Mouse (Mus musculus) kidney, postnatal 25 days (tissue): ENCODE measurements around the gene Ttc26.

Source experiments
- DNase-seq, 2 experiments: peaks; one replicate each; pipeline ENCODE4 v3.0.0; 2021; ENCODE audit warnings: mixed read lengths in 2 of 2

The Ttc26 gene

DNA sequence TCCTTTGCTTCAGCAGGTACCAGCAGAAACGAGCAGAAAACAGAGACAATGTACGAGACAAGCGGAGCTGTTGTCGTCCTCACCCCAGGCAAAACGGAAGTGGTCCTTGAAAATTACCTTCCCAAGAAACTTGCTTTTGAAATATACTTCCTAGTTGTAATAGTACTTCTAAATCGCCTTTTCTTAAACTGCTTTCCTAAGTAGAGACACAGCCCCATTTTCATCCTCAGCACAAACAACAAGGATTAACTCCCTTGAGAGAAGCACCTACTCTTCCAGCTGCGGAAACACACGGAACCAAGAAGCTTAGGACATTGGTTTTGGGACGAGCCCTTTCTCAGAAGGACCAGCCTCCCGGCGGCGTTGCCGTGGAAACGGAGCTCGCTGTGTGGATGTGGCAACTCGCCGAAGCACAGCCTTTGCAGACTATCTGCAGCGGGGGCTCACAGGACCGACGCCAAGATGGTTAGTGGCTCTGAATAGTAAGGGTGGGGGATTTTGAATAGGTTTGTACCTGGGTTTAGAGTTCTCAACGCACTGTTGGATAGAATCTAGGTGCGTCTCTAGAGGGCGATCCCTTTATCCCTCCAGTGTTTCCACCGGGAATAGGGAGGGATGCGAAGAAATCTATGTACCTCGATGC, at the start of gene Ttc26:
Gene Ttc26, plus strand, starts transcription at position 341 of the 643 bp plus-strand sequence.
- DNase-seq = peak; percentile 89

DNA sequence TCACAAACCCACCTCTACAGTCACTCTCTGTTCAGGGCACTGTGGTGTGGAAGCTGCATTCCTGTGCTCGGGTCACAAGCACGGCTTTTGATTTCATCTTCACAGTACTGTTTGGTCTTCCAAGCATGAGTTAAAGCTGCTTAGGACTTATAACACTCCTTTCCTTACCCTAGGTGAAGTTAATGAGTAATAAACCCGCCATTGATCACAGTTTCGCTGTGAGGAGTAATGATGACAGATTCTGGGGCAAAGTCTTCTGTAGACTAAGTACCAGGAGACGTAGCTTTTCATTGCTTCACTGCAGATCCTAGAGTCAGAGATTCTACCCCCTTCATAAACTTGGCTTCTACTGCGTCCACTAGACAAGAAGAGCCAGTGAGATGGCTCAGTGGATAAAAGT, 46.0 kb upstream of the Ttc26 start:
- no peak for DNase-seq

DNA sequence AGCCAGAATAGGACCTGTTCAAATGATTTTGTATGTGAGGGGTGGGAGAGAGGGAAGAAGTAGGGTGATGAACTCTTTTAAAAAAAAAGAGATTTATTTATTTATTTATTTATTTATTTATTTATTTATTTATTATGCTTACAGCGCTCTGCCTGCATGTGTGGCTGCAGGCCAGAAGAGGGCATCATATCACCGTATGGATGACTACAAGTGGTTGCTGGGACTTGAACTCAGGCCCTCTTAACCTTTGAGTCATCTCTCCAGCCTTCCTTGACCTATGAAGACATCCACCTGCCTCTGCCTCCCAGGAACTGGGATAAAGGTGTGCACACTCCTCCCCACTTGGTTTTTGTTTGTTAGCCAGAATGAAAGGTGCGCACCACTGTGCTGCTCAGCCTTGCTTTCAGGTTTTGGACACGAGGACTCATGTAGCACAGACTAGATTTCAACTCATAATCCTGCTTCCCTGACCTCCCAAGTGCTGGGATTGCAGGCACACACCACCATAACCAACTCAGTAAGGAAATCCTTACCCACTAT, 44.0 kb upstream of the Ttc26 start:
- peak in 1 of 2 experiments; percentile 8 for DNase-seq

DNA sequence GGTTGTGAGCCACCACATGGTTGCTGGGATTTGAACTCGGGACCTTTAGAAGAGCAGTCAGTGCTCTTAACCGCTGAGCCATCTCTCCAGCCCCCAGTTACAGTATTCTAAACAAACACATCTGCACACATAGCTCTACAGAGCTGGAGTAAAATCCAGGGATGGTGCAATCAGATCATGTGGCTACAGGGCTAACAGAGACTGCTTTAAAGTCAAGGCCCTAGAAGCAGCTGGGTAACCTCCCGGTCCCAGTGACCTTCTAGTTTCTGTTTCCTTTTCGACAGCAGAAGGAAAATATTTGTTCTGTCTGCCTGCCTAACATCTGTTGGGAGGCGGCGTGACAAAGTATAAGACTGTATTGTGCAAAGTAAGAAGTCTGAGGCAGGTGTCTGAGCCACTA, 43.3 kb upstream of the Ttc26 start:
- DNase-seq = no peak

DNA sequence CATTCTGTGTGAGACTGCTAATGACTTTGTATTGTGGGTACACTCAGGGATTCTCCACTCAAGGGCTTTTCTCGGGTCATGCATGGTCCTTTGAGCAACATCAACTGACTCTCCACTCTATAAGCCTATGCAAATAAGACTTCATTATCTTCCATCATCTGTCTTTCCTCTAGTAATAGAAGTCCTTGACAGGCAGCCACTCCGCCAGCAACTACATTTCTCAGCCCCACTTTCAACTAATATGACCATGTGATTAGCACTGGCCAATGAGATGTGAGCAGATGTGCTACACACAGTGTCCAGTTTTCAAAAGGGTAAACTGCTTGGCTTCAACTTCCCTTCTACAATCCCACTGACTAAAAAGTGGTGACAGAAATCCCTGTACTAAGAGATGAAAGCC, 42.2 kb upstream of the Ttc26 start:
- DNase-seq = no peak

DNA sequence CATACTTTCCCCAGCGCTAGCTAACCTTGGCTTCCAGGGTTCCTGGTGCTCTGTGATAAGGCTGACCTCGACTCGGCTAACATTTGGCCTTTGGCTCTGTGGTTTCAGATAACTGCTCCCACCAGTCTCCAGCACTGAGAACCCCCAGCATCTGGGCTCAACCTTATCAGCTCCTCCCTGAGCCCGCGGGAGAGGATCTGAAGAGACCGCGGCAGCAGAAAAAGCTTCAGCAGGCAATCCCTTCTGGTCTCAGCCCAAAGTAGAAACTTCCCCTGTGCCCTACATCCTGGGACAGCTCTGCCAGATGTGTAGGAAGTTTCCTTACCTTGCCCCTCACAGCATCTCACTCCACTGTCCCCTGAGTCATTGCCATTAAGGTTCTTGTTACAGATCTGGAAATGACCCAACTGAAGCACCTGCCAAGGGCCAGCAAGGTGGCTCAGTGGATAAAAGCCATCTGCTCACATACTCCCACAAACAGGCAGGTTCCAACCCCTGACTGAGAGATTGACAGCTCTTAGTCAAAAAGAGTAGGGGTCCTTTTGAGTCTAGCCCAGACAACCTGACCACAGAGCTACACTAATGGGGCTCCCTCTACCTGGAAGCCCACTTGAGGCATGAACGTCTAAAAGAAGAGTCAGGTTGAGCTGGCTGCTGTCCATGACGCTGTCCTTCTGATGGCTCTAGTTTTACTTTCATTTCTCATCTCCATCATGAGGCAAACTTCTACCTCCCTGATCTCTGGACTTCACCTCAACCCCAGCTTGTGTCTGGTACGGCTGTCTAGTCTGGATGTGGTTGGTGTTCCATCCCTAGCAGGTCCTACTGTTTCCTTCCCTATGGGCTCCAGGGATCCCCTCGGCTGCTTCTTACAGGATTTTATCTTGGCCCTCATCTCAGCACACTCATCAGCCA, 39.3 kb upstream of the Ttc26 start:
- no peak for DNase-seq

DNA sequence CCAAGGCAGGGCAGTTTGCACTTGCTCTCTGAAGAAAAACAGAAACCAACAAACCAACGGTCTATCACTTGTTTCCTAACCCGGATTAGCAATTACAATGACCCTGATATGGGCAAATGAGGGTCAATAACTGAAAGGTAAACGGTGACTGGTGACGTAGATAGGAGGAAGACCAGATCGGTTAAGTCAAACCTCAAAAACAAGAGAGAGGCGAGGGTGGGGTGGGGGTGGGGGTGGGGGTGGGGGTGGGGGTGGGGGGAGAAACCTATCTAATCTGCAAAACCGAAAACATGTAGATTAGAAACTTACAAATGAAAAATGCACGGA, 38.6 kb upstream of the Ttc26 start:
- DNase-seq = no peak

DNA sequence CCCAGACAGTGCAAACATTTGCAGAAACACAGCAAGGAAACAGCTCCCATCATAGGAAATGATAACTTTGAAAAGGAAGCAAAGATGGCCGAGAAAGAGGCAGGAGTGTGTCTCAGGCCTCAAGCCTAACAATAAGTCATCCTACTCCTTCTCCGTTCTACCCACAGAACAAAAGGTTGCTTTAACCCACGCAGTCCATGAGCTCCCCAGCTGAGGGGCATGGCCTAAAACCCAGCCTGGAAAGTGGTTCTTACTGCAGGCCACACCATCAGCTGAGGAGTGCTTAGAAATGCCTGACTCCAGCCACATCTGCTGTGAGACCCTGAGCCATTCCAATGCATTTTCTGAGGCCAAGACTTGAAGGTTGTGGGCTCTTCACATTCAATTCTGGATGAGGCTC, 37.7 kb upstream of the Ttc26 start:
- DNase-seq = no peak

DNA sequence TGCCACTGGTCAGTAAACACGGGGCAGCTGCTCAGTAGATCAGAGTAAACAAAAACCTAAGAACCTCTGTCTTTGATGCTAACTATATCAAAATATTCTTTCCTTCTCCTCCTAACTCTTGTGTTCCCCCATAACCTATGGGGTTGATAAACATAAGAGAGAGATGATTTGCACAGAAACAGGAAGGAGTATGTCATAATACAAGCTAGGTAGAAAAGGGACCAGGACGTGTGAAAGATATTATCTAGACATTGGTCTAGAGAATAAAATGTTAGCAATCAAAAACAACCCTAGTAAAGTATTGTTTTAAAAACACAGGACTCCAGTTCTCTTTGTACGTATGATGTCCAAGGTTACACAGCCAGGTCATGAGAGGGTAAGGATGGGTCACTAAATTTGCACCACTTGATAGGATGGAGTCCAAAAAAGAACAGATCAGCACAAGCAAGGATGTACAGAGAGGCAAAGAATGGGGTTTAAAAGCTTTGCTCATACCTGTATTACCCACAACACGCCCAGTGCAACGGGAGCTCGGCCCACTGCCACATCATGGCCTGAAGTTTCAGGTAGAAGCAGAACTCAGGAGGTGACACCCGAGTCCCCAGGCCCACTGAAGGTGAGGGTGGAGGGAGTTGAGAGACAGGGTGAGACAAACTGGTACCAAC, 37.1 kb upstream of the Ttc26 start:
- DNase-seq = no peak

DNA sequence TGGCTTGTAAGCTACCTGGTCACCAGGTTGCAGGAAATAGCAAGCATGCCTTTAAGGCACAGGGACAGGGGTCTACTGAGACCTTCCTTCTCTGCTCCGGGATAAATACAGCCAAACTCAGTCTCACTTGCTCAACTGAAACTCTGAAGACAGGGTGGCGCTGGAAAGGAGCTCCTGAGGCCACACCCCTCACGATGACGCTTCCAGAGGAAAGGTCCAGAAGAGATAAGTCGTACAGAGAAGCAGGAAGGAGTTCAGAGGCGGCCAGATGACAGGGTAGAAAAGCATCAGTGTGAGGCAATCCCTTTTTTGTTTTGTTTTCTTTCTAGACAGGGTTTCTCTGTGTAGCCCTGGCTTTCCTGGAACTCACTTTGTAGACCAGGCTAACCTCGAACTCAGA, 35.5 kb upstream of the Ttc26 start:
- DNase-seq = peak; percentile 47 to 63

DNA sequence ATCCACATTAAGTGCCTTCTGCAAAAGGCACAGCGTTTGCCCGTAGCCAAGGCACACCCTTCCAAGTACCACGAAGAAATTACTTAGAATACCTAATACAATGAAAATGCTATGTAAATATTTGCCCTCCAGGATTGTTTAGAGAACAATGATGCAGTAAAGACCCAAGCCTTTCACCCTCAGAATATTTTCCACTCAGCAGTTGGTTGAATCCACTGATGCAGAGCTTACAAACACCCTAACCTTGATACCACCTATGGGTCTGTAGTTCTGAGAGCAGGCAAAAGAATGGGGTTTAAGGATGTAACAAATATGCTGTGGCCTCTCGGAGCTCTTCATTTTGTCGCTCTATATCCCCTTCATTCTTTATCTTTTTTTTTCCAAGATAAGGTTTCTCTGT, 33.4 kb upstream of the Ttc26 start:
- no peak for DNase-seq

DNA sequence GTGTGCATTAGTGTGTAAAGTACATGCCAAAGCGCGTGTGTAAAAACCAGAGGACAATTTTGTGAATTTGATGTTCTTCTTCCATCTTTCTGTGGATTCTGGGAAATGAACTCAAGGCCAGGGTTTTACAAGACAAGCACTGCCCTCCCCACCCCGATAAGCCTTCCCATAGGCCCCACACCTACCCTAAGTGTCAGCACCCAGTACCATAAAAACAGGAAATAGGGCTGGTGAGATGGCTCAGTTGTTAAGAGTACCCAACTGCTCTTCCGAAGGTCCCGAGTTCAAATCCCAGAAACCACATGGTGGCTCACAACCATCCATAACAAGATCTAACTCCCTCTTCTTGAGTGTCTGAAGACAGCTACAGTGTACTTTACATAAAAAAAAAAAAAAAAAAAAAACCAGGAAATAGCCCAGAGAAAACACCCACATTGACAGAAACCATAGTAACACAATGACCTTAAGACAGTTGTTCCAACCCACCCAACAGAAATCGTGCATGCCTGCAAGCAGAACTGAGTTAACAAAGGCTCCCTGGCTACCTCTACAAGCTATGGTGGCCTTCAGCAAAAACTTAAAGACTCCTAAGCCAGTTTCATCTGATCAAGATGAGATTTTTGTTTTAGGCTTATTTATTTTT, 32.3 kb upstream of the Ttc26 start:
- DNase-seq = no peak

DNA sequence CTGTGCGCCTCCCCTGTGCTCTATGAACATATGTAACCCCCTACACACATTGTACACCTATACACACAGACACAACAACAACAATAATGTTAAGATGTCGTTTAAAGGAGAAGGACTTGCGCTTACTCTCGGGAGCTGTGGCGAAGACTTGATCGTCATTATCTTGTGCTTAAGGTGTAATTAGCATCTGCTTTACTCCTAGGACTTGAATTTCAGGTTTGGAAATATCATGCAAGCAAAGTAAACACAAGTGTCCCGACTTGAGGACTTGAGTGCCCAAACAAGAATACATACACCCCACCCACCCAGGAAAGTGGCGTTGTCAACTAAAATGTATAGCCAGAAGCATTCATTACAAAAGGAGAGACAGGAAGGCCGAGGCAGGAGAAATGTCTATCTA, 31.5 kb upstream of the Ttc26 start:
- no peak for DNase-seq

DNA sequence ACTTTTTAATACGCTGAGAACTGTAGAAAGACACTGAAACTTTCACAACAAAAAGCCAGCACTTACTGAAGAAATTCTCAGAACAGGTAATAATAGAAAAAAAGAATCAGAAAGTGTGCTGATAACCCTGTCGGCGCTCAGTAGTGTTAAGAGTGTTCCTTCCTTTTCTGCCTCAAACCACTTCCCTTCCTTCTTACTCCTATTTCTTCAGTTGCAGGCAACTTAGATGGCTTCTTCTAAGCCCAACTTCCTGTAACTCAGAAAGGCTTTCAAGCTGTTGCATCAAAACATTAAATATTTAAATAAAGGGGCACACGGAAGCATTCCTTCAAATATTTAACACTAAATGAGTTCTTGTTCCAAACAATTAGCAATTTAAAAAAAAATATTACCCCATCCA, 29.3 kb upstream of the Ttc26 start:
- DNase-seq = no peak

DNA sequence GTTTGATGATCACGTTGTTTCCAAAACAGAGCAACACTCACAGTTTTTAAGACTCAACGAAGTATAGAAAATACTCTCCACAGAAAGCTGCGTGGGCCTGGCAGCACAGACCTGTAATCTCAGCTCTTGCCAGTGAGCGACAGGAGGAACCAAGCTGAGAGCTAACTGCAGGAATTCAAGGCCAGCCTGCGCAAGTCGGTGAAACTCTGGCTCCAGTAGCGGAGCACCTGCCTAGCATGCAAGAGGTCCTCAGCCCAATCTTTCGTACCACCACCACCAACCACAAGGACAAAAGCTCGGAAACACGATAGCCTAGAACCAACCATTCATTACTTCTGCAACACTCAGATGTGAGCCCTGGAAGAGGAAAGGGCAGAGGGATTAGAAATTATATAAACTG, 28.8 kb upstream of the Ttc26 start:
- DNase-seq = no peak

DNA sequence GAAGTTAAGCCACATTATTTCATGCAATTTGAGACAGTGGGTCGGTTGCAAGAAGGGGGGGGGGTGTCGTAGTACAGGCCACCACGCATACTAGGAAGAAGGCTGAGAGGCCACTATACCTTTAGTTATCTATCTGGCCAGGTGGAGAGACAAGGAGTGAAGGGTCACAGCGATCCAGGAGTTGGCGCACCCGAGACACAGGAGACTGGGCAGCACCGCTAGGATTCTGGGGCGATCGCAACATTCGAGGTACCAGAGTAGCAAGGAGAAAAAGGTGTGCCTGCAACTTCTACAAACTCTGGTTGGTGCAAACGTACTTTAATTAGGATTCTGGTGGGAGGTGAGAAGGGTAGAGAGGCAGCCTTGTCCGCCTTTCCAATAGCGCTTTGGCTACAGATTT, 28.1 kb upstream of the Ttc26 start:
- no peak for DNase-seq

DNA sequence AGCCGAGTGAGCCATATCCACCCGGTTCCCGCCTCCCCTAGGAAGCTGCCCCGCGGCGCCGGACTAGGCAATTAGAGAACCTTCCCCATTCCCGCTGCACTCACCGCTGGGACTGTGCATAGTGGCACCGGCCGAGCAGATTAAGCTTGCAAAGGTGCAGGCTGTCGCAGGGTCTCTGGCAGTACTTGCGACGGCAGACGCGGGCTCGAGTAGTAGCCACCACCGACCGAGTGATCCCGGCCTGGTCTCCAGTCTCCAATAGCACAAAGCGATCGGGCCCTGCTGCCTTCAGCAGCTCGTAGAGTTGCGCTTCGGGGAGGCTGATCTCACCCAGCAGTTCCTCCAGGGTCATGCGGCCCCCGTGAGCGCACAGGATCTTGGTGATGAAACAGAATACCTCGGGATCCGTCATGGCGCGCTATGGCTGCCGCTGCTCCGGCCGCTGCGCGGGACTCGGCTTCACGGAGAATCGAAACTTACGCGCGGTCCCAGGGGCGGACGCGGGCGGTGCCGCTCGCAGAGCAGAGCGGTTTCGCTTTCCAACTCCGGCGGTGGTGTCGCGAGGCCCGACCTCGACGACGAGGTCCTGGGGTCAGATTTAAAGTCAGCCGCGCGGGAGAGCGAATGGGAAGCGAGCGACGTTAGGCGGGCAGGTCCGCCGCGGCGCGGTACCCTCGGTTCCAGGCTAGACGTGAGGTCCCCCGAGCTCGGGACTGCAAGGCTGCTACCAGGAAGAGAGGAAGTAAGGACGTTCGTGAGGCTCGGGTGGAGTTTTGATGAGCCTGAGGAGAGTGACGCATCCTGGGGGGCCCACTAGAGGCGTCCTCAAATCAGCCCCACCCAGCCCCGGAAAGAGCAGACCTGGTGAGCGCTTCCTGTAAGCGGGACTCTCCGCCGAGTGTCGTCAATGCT, 27.2 kb upstream of the Ttc26 start, which contains the start of gene Zc3hav1:
Gene Zc3hav1, minus strand, starts transcription at position 793 of the 912 bp plus-strand sequence.
- DNase-seq = peak; percentile 77 to 90

DNA sequence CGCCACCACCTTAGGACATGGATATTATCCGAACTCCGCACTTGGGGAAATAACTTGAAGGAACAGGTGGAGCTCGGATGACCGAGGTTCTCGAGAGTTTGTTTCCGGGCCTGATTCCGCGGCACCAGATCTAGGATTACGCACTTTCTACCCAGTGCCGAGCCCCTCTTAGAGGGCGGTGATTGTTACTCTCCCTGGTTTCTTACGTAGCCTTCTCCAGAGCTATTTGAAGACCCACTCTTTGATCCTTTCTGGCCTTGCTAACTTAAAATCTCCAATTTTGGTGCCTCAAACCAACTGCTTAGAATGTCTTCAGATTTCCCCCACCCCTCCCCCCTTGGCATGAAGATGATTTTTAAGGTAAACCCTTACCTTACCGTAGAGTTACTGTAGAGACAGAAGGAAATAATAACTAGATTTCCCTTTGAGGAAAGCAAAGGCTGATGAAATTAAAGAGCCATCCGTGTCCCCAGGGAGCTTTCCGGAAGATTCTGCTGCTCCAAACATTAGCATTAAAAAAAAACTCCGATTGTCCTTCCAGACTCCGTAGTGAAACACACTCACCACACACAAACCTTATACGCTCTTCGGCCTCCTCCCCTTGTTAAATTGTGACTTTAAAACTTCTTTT, 26.4 kb upstream of the Ttc26 start:
- DNase-seq = no peak

DNA sequence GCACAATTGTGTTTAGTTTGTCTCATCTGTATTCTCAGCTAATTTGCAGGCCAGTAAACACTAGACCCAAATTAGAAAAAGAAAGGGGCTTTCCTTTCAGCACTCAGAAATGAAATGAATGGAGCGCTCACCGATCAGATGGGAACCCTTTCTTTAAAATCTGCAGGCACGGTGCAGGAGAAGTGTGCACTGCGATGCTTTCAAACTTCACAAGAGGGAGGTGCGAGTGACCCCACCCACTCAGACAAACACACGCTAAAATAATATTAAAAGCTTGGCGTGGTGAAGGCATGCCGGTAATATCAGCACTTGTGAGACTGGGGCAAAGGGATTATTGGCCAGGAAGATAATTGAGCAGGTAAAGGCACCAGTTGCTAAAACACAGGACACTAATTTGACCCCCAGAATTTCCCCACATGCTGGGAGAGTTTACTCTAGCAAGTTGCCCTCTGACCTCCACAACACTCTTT, 25.9 kb upstream of the Ttc26 start:
- DNase-seq = no peak

DNA sequence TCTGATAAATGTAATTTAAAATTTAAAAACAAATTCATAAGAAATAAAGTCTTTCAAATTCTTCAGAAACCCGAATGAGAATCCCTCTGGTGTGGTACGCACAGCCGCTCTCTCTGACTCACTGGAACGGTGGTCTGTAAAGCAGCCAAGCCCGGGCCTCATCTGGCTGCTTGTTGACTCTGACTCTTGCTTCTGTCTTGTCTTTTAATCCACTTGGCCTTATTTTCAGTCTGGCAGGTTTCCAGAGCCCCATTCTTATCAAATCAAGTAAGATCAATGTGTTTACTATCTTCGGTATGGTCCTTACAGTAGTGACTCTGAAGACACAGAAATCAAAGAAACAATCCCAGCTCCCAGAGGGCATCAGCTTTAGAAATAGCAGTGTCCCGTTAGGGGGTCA, 25.4 kb upstream of the Ttc26 start:
- no peak for DNase-seq
